Mouse (Mus musculus) right cerebral cortex, adult 2 months (tissue): ENCODE data around the gene Sh3glb2.
A peak's percentile ranks its signal among the peaks of the same experiment; 100 is the strongest.

Experiments
- DNase-seq, 2 experiments: peaks; one replicate each; pipeline ENCODE4 v3.0.0; 2021 to 2022; ENCODE audit warnings: low spot score in 2 of 2

Sh3glb2 gene

GRCm38 (mm10) chr2:30380564-30381376, 21.6 kb upstream of the Sh3glb2 start:
- no peak for DNase-seq

GRCm38 (mm10) chr2:30379307-30379706, 20.2 kb upstream of the Sh3glb2 start:
- DNase-seq: no peak

- no peak for DNase-seq
These were observed 18.6 kb upstream of the Sh3glb2 start for GRCm38 (mm10) chr2:30377721-30378120.

DNA sequence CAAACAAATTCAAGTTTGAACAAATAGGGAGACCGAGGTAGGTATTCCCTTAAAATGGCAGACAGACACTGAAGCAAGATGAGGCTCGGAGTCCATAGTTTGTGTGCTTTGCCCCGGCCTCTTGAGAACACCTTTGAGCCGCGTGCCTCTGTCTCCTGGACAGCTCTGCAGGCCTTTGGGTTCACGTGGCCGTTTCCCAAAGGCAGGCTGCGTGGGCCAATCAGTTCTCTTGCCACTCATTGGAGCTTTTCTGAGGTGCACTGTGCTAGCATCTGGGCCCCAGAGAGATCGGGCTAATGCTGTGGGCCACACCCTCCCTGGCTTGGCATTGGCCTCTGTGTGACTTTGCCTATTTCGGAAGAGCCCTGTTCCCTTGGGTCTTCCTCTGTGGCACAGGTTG, 16.8 kb upstream of the Sh3glb2 start:
- no peak for DNase-seq

GRCm38 (mm10) chr2:30372726-30373125, 13.6 kb upstream of the Sh3glb2 start:
- DNase-seq: no peak

DNA sequence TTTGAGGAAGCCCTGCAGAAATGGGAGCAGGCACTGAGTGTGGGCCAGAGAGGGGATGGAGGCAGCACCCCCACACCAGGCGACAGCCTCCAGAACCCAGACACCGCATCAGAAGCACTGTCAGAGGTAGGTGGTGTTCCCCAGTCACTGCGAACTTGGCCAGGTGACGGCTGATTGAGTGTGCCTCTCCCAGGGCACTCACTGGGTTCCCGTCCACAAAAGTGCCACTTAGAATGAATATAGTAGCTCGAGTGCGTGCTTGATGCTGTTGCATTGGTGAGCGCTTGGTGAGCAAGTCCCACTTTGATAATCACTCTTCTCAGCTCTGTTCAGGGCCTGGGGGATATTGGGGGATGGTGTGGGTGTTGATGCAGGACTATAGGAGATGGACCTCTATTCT, 12.4 kb upstream of the Sh3glb2 start:
- DNase-seq: no peak

DNA sequence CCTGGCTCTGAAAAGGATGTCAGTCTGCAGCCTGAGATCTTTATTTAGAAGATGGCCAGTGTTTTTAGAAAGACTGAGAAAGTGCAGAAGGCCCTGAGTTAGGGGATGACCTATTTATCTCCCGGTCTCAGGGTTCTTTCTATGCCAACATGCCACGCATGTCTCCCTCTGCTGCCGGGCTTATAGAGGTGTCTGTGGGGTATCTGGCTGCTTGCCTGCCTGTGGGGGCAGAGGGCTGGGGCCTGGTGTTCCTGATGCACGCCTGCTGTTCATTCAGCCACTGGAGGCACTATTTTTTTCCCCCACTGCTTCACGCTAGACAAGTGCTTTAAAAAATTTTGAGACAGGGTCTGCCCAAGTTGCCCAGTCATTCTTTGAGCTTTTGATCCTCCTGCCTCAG, 7.1 kb upstream of the Sh3glb2 start:
- DNase-seq: no peak

GRCm38 (mm10) chr2:30365281-30366069, 6.3 kb upstream of the Sh3glb2 start:
- DNase-seq: no peak

GRCm38 (mm10) chr2:30363773-30364650, 4.9 kb upstream of the Sh3glb2 start, which contains the start of gene Miga2:
Miga2 (plus strand) TSS chr2:30364233.
- DNase-seq: peak; percentile 99

DNA sequence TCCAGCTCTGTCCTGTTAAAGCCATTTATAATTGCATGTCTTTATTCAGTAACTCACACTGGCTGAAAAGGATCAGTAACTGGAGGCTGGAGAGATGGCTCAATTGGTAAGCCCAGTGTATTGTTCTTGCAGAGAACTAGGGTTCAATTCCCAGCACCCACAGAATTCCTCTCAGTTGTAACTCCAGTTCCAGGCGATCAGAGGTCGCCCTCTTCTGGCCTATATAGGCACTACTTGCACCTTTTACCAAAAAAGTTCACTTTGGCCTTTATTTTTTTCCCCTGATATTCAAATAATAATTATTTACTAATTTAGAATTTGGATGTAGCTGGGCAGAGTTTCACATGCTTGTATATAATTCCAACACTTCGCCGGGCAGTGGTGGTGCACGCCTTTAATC, 3.7 kb upstream of the Sh3glb2 start:
- DNase-seq: no peak

GRCm38 (mm10) chr2:30360626-30361025, 1.5 kb upstream of the Sh3glb2 start:
- no peak for DNase-seq

DNA sequence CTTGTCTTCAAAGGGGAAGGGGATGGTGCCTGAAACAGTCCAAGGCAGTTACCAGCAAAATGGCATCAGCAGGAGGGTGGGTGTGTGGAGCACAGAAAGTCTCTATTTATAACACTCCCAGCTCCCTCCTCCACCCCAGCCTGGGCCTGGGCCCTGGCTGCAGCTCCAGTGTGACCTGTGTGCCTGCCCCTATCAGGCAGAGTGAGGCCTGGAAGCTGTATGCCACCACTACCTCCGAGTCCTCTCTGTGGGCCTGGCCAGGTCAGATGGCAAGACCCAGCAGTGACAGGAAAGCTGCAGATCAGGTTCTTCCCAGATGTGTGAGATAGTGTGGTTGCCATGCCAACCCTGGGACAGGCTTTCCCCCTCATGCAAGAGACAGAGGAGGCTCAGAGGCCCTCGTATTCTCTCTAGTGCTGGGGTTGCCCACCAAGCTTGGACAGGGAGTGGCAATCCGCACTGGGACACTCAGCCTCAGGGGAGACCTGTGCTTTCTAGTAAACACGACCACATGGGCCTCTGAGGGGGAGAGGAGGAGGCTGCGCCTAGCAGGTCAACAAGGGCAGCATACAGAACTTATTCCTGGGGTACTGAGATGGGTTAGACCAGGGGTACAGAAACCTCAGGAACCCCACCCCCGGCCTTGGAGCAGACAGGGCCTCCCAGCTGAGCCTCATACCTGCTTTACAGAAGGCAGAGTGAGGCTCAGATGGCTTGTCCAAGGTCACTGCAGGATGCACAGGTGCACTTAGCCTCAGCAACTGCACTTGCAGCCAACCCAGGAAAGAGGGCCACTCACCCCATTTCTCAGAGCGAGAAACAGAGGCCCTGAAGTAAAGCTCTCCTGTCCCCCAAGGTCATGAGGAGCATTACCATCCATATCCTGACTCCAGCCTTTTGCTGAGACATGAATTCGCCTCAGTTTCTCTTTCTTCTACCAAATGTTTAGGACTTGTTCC, 1.3 kb downstream of the Sh3glb2 start:
- DNase-seq: peak; percentile 53 to 60

GRCm38 (mm10) chr2:30356906-30357305, 2.2 kb downstream of the Sh3glb2 start:
- no peak for DNase-seq

GRCm38 (mm10) chr2:30356266-30356665, 2.9 kb downstream of the Sh3glb2 start:
- no peak for DNase-seq

DNA sequence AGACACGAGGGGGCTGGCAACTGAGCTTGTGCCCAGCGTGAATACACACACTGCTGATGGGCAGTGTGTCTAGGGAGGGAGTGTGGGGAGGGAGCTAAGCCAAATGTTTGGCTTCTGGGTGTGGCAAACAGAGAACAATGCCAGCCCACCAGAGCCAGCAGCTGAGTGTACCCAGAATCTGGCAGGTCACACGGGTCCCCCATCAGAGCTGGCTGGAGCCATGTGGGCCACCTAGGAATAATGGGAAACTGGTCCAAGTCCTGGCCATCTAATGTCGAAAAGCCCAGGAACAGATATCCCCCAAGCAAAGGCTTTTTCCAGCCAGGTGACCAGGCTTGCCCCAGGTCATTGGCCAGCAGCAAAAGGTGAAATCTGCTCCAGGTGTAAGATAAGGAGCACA, 3.3 kb downstream of the Sh3glb2 start:
- DNase-seq: no peak

DNA sequence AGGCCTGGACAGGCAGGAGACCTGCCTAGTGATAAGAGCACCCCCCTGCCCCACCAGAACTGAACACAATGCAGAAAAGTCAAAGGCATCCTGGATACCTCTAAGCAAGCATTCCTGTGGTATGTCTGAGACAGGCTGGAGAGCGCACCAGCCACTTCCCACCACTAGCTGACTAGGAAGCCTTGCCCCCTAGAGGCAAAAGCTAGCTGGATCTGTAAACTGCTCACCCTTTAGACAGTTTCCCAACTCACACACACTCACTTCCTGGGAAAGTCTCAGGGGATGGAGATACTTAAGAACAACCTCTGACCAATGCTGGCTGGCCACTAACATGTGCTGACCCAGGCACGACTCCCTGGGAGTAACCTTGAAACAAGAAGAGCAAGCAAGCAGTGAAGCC, 8.0 kb downstream of the Sh3glb2 start:
- DNase-seq: no peak

GRCm38 (mm10) chr2:30349196-30349595, 9.9 kb downstream of the Sh3glb2 start:
- no peak for DNase-seq

DNA sequence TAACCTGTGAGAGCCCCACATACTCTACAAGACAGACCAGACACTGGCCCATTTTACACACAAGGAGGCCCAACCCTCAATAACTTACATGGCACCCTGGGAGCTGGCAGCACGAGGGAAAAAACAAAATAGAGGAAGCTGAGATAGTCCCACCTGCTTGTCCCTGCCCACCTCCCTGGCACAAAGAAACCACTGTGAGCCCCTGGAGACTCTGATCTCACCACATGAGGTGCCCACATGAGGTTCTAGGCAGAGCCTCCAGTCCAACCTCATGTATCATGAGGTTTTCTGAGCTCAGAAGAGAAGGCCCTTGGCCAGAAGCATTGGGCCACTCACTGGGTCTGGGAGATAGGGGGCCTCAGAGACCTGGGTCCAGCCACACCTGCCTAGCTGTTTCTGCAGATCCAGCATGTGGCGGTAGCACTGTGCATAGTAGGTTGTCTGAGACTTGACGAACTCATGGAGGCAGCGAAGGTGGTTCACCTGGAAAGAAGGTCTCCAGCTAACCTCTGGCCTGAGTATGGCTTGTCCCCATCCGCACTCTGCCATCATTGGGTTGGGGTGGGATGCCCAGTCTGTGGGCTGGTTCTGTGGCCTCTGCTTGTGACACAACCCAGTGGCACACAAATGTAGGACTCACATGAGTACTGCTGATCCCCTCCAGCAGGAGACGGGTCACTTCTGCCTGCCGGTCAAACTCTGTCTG, 13.0 kb downstream of the Sh3glb2 start:
- DNase-seq: no peak

DNA sequence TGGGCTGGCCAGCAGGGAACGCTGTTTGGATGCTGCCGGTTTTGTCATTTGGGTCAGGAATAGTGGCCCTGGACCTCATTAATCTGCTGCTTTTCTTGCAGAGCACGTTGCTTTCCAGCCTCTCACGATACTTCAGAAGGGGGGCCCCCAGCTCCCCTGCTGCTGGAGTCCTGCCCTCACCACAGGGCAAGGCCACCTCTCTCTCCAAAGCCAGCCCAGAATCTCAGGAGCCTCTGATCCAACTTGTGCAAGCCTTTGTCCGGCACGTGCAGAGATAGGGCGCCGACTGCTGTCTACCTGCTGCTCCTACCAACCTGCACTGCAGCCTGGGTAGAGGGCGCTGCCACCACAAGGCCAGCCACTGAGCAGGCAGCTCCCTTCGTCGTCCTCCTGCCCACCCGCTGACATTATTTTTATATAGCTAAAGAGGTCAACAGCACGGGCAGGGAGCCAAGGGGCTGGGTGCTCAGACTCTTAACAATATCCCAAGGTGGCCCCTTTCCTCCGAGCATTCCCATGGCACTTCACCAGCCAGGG, 15.5 kb downstream of the Sh3glb2 start:
- peak; percentile 26 to 38 for DNase-seq

DNA sequence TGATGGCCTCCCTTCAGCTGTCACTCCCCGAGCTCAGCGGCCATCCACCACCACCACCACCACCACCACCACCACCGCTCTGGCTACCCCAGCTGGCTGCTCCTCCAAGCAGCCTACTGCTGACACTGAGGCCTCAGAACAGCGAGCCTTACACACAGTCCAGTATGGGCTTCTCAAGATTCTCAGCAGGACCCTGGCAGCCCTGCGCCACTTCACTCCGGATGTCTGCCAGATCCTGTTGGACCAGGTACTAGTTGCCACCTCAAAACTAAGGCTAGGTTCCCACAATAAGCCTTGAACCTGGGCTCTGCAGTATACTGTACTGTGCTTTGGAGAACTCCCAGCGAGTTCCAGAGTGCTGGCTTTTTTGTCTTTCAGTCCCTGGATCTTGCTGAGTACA, 16.6 kb downstream of the Sh3glb2 start:
- DNase-seq: no peak
